Mouse (Mus musculus) MEL (cell line): Measurements from ENCODE around the gene Btg2. TPM values are rescaled to one million over a fixed set of nuclear protein-coding genes. Genes with fewer than 3 reads are reported as not detected.

Source experiments
- DNase-seq: peaks from one replicate; pipeline ENCODE4 v3.0.0; 2011; ENCODE audit warnings: low read depth, low spot score
- H3K27ac ChIP-seq: 2 replicates; pipeline ENCODE4 v1.5.1; 2012; ENCODE audit warnings: low read depth, mild to moderate bottlenecking, control low read depth, low read length, moderate library complexity; ENCODE audit not compliant: control insufficient read depth
- H3K27me3 ChIP-seq, 2 experiments: fragments of 150-350 bp in 1 of 2; sonication (generic) in 1 of 2; 2 replicates each; pipeline ENCODE4 v1.6.1; 2012; ENCODE audit warnings: low read length in 2 of 2, mild to moderate bottlenecking in 2 of 2, improper control_type of control experiment in 1 of 2, moderate library complexity in 1 of 2; ENCODE audit not compliant: insufficient read depth in 2 of 2, control insufficient read depth in 1 of 2
- H3K36me3 ChIP-seq, 2 experiments: 2 replicates each; pipeline ENCODE4 v1.6.1; 2012 to 2014; ENCODE audit warnings: low read length in 2 of 2, improper control_type of control experiment in 1 of 2, inconsistent platforms in 1 of 2, mild to moderate bottlenecking in 1 of 2; ENCODE audit not compliant: insufficient read depth in 2 of 2, control insufficient read depth in 1 of 2
- H3K4me1 ChIP-seq, 2 experiments: fragments of 150-350 bp in 1 of 2; sonication (generic) in 1 of 2; 2 replicates each; pipeline ENCODE4 v1.6.1; 2012; ENCODE audit warnings: low read length in 2 of 2, improper control_type of control experiment in 1 of 2, mild to moderate bottlenecking in 1 of 2; ENCODE audit not compliant: insufficient read depth in 2 of 2, control insufficient read depth in 1 of 2
- H3K4me3 ChIP-seq, 2 experiments: fragments of 150-350 bp in 1 of 2; sonication (generic) in 1 of 2; 2 replicates each; pipeline ENCODE4 v1.5.1; 2012; ENCODE audit warnings: low read depth in 2 of 2, low read length in 2 of 2, mild to moderate bottlenecking in 2 of 2, moderate library complexity in 2 of 2, control low read depth in 1 of 2, improper control_type of control experiment in 1 of 2; ENCODE audit not compliant: control insufficient read depth in 1 of 2, insufficient read depth in 1 of 2
- H3K79me2 ChIP-seq: 2 replicates; pipeline ENCODE4 v1.6.1; 2012; ENCODE audit warnings: mild to moderate bottlenecking, low read length, moderate library complexity; ENCODE audit not compliant: control insufficient read depth, poor library complexity, insufficient read depth
- H3K9ac ChIP-seq: 2 replicates; pipeline ENCODE4 v1.6.1; 2012; ENCODE audit warnings: low read depth, mild to moderate bottlenecking, control low read depth, low read length, moderate library complexity; ENCODE audit not compliant: control insufficient read depth, poor library complexity, severe bottlenecking
- H3K9me3 ChIP-seq: fragments of 150-350 bp; sonication (generic); replicated peaks from 2 replicates; pipeline ENCODE4 v1.6.1; 2012; ENCODE audit warnings: mild to moderate bottlenecking, low read length, improper control_type of control experiment, moderate library complexity; ENCODE audit not compliant: insufficient read depth
- CHD1 ChIP-seq: IDR thresholded peaks from 2 replicates; pipeline ENCODE4 v1.6.1; 2012; ENCODE audit warnings: low read depth, mild to moderate bottlenecking, inconsistent platforms, low read length, improper control_type of control experiment
- E2F4 ChIP-seq: IDR thresholded peaks from 2 replicates; pipeline ENCODE4 v1.6.1; 2011; ENCODE audit warnings: low read depth, low read length, improper control_type of control experiment, borderline replicate concordance
- ELF1 ChIP-seq: IDR thresholded peaks from 2 replicates; pipeline ENCODE4 v1.6.1; 2014; ENCODE audit warnings: low read depth, mild to moderate bottlenecking, inconsistent platforms, low read length, improper control_type of control experiment, moderate library complexity
- ETS1 ChIP-seq: IDR thresholded peaks from 2 replicates; pipeline ENCODE4 v1.6.1; 2012; ENCODE audit warnings: low read depth, mild to moderate bottlenecking, inconsistent platforms, low read length, improper control_type of control experiment, moderate library complexity
- GABPA ChIP-seq: IDR thresholded peaks from 2 replicates; pipeline ENCODE4 v1.6.1; 2012; ENCODE audit warnings: low read depth, mild to moderate bottlenecking, inconsistent platforms, low read length, improper control_type of control experiment, moderate library complexity
- HCFC1 ChIP-seq: IDR thresholded peaks from 2 replicates; pipeline ENCODE4 v1.6.1; 2012; ENCODE audit warnings: low read depth, mild to moderate bottlenecking, inconsistent platforms, low read length, improper control_type of control experiment, moderate library complexity
- JUND ChIP-seq: IDR thresholded peaks from 2 replicates; pipeline ENCODE4 v1.6.1; 2011; ENCODE audit warnings: low read depth, mild to moderate bottlenecking, improper control_type of control experiment, low read length
- MEF2A ChIP-seq: IDR thresholded peaks from 2 replicates; pipeline ENCODE4 v1.6.1; 2014; ENCODE audit warnings: low read depth, mild to moderate bottlenecking, inconsistent platforms, low read length, improper control_type of control experiment; ENCODE audit not compliant: poor library complexity, insufficient replicate concordance, severe bottlenecking; ENCODE audit errors: extremely low read depth
- MXI1 ChIP-seq: IDR thresholded peaks from 2 replicates; pipeline ENCODE4 v1.6.1; 2011; ENCODE audit warnings: mild to moderate bottlenecking, low read depth, low read length, improper control_type of control experiment
- MYB ChIP-seq: IDR thresholded peaks from 2 replicates; pipeline ENCODE4 v1.6.1; 2011; ENCODE audit warnings: mild to moderate bottlenecking, low read depth, low read length, improper control_type of control experiment
- MYC ChIP-seq: IDR thresholded peaks from 2 replicates; pipeline ENCODE4 v1.6.1; 2011; ENCODE audit warnings: low read depth, mild to moderate bottlenecking, low read length, improper control_type of control experiment, moderate library complexity
- NELFE ChIP-seq: IDR thresholded peaks from 2 replicates; pipeline ENCODE4 v1.6.1; 2011; ENCODE audit warnings: low read depth, low read length, improper control_type of control experiment
- POLR2A ChIP-seq, 2 experiments: IDR thresholded peaks; 2 replicates each; pipeline ENCODE4 v1.6.1; 2011 to 2012; ENCODE audit warnings: low read length in 2 of 2, mild to moderate bottlenecking in 2 of 2, control low read depth in 1 of 2, improper control_type of control experiment in 1 of 2, low read depth in 1 of 2, moderate library complexity in 1 of 2; ENCODE audit not compliant: control insufficient read depth in 1 of 2, insufficient read depth in 1 of 2, poor library complexity in 1 of 2
- POLR2AphosphoS5 ChIP-seq: IDR thresholded peaks from 2 replicates; pipeline ENCODE4 v1.6.1; 2012; ENCODE audit warnings: low read depth, borderline replicate concordance, mild to moderate bottlenecking, inconsistent platforms, low read length, moderate library complexity, mixed read lengths
- RCOR1 ChIP-seq: IDR thresholded peaks from 2 replicates; pipeline ENCODE4 v1.6.1; 2012; ENCODE audit warnings: low read depth, mild to moderate bottlenecking, inconsistent platforms, low read length, improper control_type of control experiment
- TAL1 ChIP-seq: IDR thresholded peaks from 2 replicates; pipeline ENCODE4 v1.6.1; 2012; ENCODE audit warnings: mild to moderate bottlenecking, inconsistent platforms, low read length, moderate library complexity, mixed read lengths
- UBTF ChIP-seq: IDR thresholded peaks from 2 replicates; pipeline ENCODE4 v1.6.1; 2012; ENCODE audit warnings: low read depth, mild to moderate bottlenecking, inconsistent platforms, low read length, improper control_type of control experiment, moderate library complexity, borderline replicate concordance; ENCODE audit not compliant: insufficient read depth
- USF1 ChIP-seq: IDR thresholded peaks from 2 replicates; pipeline ENCODE4 v1.6.1; 2014; ENCODE audit warnings: low read depth, mild to moderate bottlenecking, inconsistent platforms, low read length, improper control_type of control experiment, moderate library complexity
- USF2 ChIP-seq, 2 experiments: IDR thresholded peaks; 2 replicates each; pipeline ENCODE4 v1.6.1; 2011 to 2012; ENCODE audit warnings: improper control_type of control experiment in 2 of 2, low read length in 2 of 2, borderline replicate concordance in 1 of 2, inconsistent platforms in 1 of 2, low read depth in 1 of 2, mild to moderate bottlenecking in 1 of 2; ENCODE audit not compliant: insufficient read depth in 1 of 2
- ZC3H11A ChIP-seq: IDR thresholded peaks from 2 replicates; pipeline ENCODE4 v1.6.1; 2012; ENCODE audit warnings: low read depth, mild to moderate bottlenecking, inconsistent platforms, low read length, improper control_type of control experiment
- ZKSCAN1 ChIP-seq: IDR thresholded peaks from 2 replicates; pipeline ENCODE4 v1.6.1; 2012; ENCODE audit warnings: low read depth, mild to moderate bottlenecking, inconsistent platforms, low read length, improper control_type of control experiment, moderate library complexity
- ZMIZ1 ChIP-seq: IDR thresholded peaks from 2 replicates; pipeline ENCODE4 v1.6.1; 2012; ENCODE audit warnings: low read depth, mild to moderate bottlenecking, inconsistent platforms, low read length, improper control_type of control experiment, moderate library complexity
- polyA plus RNA-seq, 2 experiments: library from polyadenylated mRNA; stranded (reverse) in 1 of 2; unstranded in 1 of 2; fragments of >175 nt in 1 of 2; fragments of >200 nt in 1 of 2; gene quantifications; 2 replicates each; pipeline versions ENCODE4 v1.2.1 to v1.2.4; 2012; ENCODE audit warnings: low replicate concordance in 2 of 2, low read depth in 1 of 2; ENCODE audit not compliant: insufficient read length in 2 of 2, insufficient read depth in 1 of 2, missing spikeins in 1 of 2
- total RNA-seq: library from RNA; depleted of rRNA; stranded (reverse); fragments of 300-350 nt; gene quantifications from 2 replicates; pipeline ENCODE4 v1.2.3, GENCODE M21; 2012

Btg2 gene
- total and polyA plus RNA-seq, 3 experiments = 2.1 to 3.6 TPM; not detected in 1

- peaks cover 0 to 24% of the 10 kb centered on the region in 2 experiments; a peak in 2 of 4 replicates for H3K36me3 ChIP-seq
- no peaks in the 10 kb centered on the region for H3K9me3 ChIP-seq
- H3K27ac ChIP-seq = peak overlapping the region; percentile 82
- DNase-seq = peak; percentile 83
- peak overlapping the region; percentile 61 to 72 for H3K4me3 ChIP-seq
- peaks cover 11 to 34% of the 10 kb centered on the region in 2 experiments for H3K4me1 ChIP-seq
- H3K79me2 ChIP-seq = no peaks in the 10 kb centered on the region; the same call in 1 of the 2 replicates
- TF ChIP-seq ETS1 (no peak), ZKSCAN1 (no peak), GABPA (no peak), RCOR1 (no peak), MYC (no peak), TAL1 (peak; percentile 40), POLR2A (IDR thresholded peaks at IDR 0.05; ENCODE audit: control insufficient read depth in 1 of 2, insufficient read depth in 1 of 2, low read depth in 1 of 2, low read length in 2 of 2, poor library complexity in 1 of 2) (no peak)
- H3K27me3 ChIP-seq = no peaks in the 10 kb centered on the region
- H3K9ac ChIP-seq = peak overlapping the region; percentile 70
Measured at GRCm38 (mm10) chr1:134077389-134078060, 1.4 kb downstream of the Btg2 start.

GRCm38 (mm10) chr1:134076789-134077188 lies 2.1 kb downstream of the Btg2 start:
- peaks cover 0 to 30% of the 10 kb centered on the region in 2 experiments; a peak in 2 of 4 replicates for H3K36me3 ChIP-seq
- no peak overlapping the region for H3K9ac ChIP-seq
- no peaks in the 10 kb centered on the region for H3K9me3 ChIP-seq
- H3K79me2 ChIP-seq = no peaks in the 10 kb centered on the region; the same call in 1 of the 2 replicates
- TF ChIP-seq HCFC1 (no peak), GABPA (no peak), CHD1 (no peak), ZC3H11A (no peak), ETS1 (no peak), NELFE (no peak)
- no peak overlapping the region for H3K27ac ChIP-seq
- H3K4me3 ChIP-seq = no peak overlapping the region
- H3K27me3 ChIP-seq = no peaks in the 10 kb centered on the region
- H3K4me1 ChIP-seq = peaks cover 18 to 40% of the 10 kb centered on the region in 2 experiments
- no peak for DNase-seq

GRCm38 (mm10) chr1:134075532-134075931 lies 3.4 kb downstream of the Btg2 start:
- DNase-seq = no peak
- Histone ChIP-seq H3K9ac (no peak overlapping the region), H3K79me2 (no peaks in the 10 kb centered on the region; the same call in 1 of the 2 replicates), H3K27me3 (no peaks in the 10 kb centered on the region), H3K4me3 (no peak overlapping the region), H3K4me1 (peaks cover 19 to 47% of the 10 kb centered on the region in 2 experiments), H3K27ac (no peak overlapping the region), H3K36me3 (peaks cover 0 to 35% of the 10 kb centered on the region in 2 experiments; a peak in 2 of 4 replicates), H3K9me3 (no peaks in the 10 kb centered on the region)
- TF ChIP-seq ZKSCAN1 (no peak), USF1 (no peak), TAL1 (no peak), POLR2A (IDR thresholded peaks at IDR 0.05; ENCODE audit: control insufficient read depth in 1 of 2, insufficient read depth in 1 of 2, low read depth in 1 of 2, low read length in 2 of 2, poor library complexity in 1 of 2) (no peak), GABPA (no peak), MEF2A (no peak), UBTF (no peak), E2F4 (no peak), ZMIZ1 (no peak), MXI1 (no peak), JUND (no peak), POLR2AphosphoS5 (no peak), ELF1 (no peak), MYB (no peak), HCFC1 (no peak), USF2 (IDR thresholded peaks at IDR 0.05; ENCODE audit: borderline replicate concordance in 1 of 2, insufficient read depth in 1 of 2, low read depth in 1 of 2, low read length in 2 of 2) (no peak), ZC3H11A (no peak), ETS1 (no peak)
